Mouse (Mus musculus) right cerebral cortex, postnatal 4 days (tissue): Measurements from ENCODE around the gene 2310007B03Rik.
A peak's percentile ranks its signal among the peaks of the same experiment; 100 is the strongest.
"Not testable (repeated sequence)": the region's sequence is repeated elsewhere in the genome, so short reads cannot be mapped to it uniquely, and the experiment has no call there.

Experiments used
- DNase-seq: peaks from one replicate; pipeline ENCODE4 v3.0.0-alpha.2; 2022

2310007B03Rik gene

GRCm38 (mm10) chr1:93160501-93161133, at the start of gene 2310007B03Rik:
2310007B03Rik (minus strand) TSS chr1:93160948.
- no peak for DNase-seq

GRCm38 (mm10) chr1:93210213-93210641, 49.5 kb upstream of the 2310007B03Rik start:
- peak; percentile 61 for DNase-seq

GRCm38 (mm10) chr1:93207536-93208064, 46.9 kb upstream of the 2310007B03Rik start:
- DNase-seq, result no peak

- DNase-seq, result no peak
Measured at GRCm38 (mm10) chr1:93206277-93206970, 45.7 kb upstream of the 2310007B03Rik start.

GRCm38 (mm10) chr1:93197916-93198315, 37.2 kb upstream of the 2310007B03Rik start:
- no peak for DNase-seq

GRCm38 (mm10) chr1:93197454-93197853, 36.7 kb upstream of the 2310007B03Rik start:
- DNase-seq, result not testable (repeated sequence)

GRCm38 (mm10) chr1:93194961-93195360, 34.2 kb upstream of the 2310007B03Rik start:
- DNase-seq, result no peak

- no peak for DNase-seq
Measured at GRCm38 (mm10) chr1:93190726-93191305, 30.1 kb upstream of the 2310007B03Rik start.

GRCm38 (mm10) chr1:93184071-93184828, 23.5 kb upstream of the 2310007B03Rik start:
- DNase-seq, result peak; percentile 38

- DNase-seq, result no peak
Measured at GRCm38 (mm10) chr1:93182281-93182680, 21.5 kb upstream of the 2310007B03Rik start.

- DNase-seq, result peak; percentile 71
Measured at GRCm38 (mm10) chr1:93176525-93177332, 16.0 kb upstream of the 2310007B03Rik start.

GRCm38 (mm10) chr1:93175849-93176248, 15.1 kb upstream of the 2310007B03Rik start:
- no peak for DNase-seq

- DNase-seq, result peak; percentile 90
Measured at GRCm38 (mm10) chr1:93174399-93174798, 13.7 kb upstream of the 2310007B03Rik start.

- no peak for DNase-seq
Measured at GRCm38 (mm10) chr1:93173665-93174064, 12.9 kb upstream of the 2310007B03Rik start.

GRCm38 (mm10) chr1:93168295-93168775, 7.6 kb upstream of the 2310007B03Rik start, which contains the start of gene Crocc2:
Crocc2 (plus strand) TSS chr1:93168725.
- no peak for DNase-seq

- no peak for DNase-seq
Measured at GRCm38 (mm10) chr1:93166346-93167079, 5.8 kb upstream of the 2310007B03Rik start.

GRCm38 (mm10) chr1:93165447-93165846, 4.7 kb upstream of the 2310007B03Rik start:
- no peak for DNase-seq

- DNase-seq, result no peak
Measured at GRCm38 (mm10) chr1:93162588-93162987, 1.8 kb upstream of the 2310007B03Rik start.

- DNase-seq, result no peak
Measured at GRCm38 (mm10) chr1:93161921-93162320, 1.2 kb upstream of the 2310007B03Rik start.

- DNase-seq, result no peak
Measured at GRCm38 (mm10) chr1:93161350-93161749, 602 bp upstream of the 2310007B03Rik start.
